Mouse (Mus musculus) heart, embryonic 13.5 days (tissue): ENCODE results near the gene Stim1. TPM values are rescaled to one million over a fixed set of nuclear protein-coding genes. Genes with fewer than 3 reads are reported as not detected.

Experiments used
- ATAC-seq: fragments of 200-750 bp; cut with Nextera tagmentation; 2 replicates; pipeline ENCODE4 v1.8.0; 2017; ENCODE audit warnings: moderate TSS enrichment; ENCODE audit not compliant: insufficient number of reproducible peaks, low FRiP score, low TSS enrichment; ENCODE audit errors: extremely low read depth
- H3K27ac ChIP-seq: fragments of 300-500 bp; sonication (generic); replicated peaks from 2 replicates; pipeline ENCODE4 v1.5.1; 2015; ENCODE audit warnings: moderate library complexity, mild to moderate bottlenecking, inconsistent platforms
- H3K27me3 ChIP-seq: fragments of 300-500 bp; sonication (generic); replicated peaks from 2 replicates; pipeline ENCODE4 v1.6.1; 2015; ENCODE audit warnings: mild to moderate bottlenecking, inconsistent platforms
- H3K36me3 ChIP-seq: fragments of 300-500 bp; sonication (generic); 2 replicates; pipeline ENCODE4 v1.6.1; 2015; ENCODE audit warnings: mild to moderate bottlenecking, inconsistent platforms
- H3K4me1 ChIP-seq: fragments of 300-500 bp; sonication (generic); 2 replicates; pipeline ENCODE4 v1.6.1; 2015; ENCODE audit warnings: inconsistent platforms
- H3K4me2 ChIP-seq: fragments of 300-500 bp; sonication (generic); 2 replicates; pipeline ENCODE4 v1.6.1; 2015; ENCODE audit warnings: inconsistent platforms, mild to moderate bottlenecking, moderate library complexity
- H3K4me3 ChIP-seq: fragments of 300-500 bp; sonication (generic); 2 replicates; pipeline ENCODE4 v1.5.1; 2015; ENCODE audit warnings: moderate library complexity, mild to moderate bottlenecking, inconsistent platforms
- H3K9ac ChIP-seq: fragments of 300-500 bp; sonication (generic); 2 replicates; pipeline ENCODE4 v1.6.1; 2015; ENCODE audit warnings: inconsistent platforms, mild to moderate bottlenecking, moderate library complexity
- H3K9me3 ChIP-seq: fragments of 300-500 bp; sonication (generic); 2 replicates; pipeline ENCODE4 v1.6.1; 2016; ENCODE audit warnings: inconsistent platforms
- WGBS: fragments of 180-500 bp; shearing (Covaris S2); methylation state at CpG from one replicate; pipeline ENCODE4 v1.1.7; 2015; ENCODE audit warnings: mixed read lengths; 5-methylcytosine and 5-hydroxymethylcytosine counted together
- polyA plus RNA-seq: library from polyadenylated mRNA; unstranded; fragments of >200 nt; fragmentation: Nextera tagmentation; extraction: Ambion mirVana; gene quantifications from 2 replicates; pipeline ENCODE4 v1.2.1, GENCODE M21; 2015

Stim1 gene
- polyA plus RNA-seq, 1 experiment from 2014 or later: 13.0 TPM

DNA sequence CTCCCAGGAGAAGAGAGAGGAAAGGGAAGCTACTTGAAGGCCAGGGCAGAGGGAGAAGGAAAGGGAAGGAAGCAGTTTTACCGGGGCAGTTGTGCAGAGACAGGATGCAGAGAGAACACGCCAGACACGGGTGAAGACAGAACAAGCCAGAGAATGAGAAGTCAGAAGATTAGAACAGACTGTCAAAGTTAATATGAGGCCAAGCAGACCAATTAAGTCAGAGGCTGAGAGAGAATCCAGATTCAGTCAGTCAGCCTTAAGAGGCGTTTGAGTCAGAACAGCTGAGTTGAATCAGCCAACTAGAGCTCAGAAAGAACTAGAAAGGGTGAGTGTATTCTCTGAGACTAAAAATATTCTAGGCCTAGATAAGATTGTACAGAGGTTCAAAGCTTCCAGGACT is 66.1 kb downstream of the Stim1 start:
- H3K9me3 ChIP-seq: no peaks in the 10 kb centered on the region
- peak overlapping the region; percentile 71 for H3K27ac ChIP-seq
- H3K27me3 ChIP-seq: no peaks in the 10 kb centered on the region
- no peak overlapping the region for H3K4me3 ChIP-seq
- no peaks in the 10 kb centered on the region for H3K36me3 ChIP-seq
- H3K4me1 ChIP-seq: peaks cover 26% of the 10 kb centered on the region
- H3K4me2 ChIP-seq: no peak overlapping the region
- H3K9ac ChIP-seq: no peak overlapping the region
- 9% methylated on average over 4 of the region's 4 CpGs for WGBS
- no peak for ATAC-seq

GRCm38 (mm10) chr7:102337326-102337725 is 69.7 kb downstream of the Stim1 start:
- Histone ChIP-seq H3K9me3 (no peaks in the 10 kb centered on the region), H3K27me3 (no peaks in the 10 kb centered on the region), H3K4me3 (no peak overlapping the region), H3K4me2 (no peak overlapping the region), H3K9ac (no peak overlapping the region), H3K27ac (no peak overlapping the region; the same call in 1 of the 2 replicates), H3K4me1 (peaks cover 18% of the 10 kb centered on the region), H3K36me3 (no peaks in the 10 kb centered on the region)
- WGBS: 90% methylated on average over 5 of the region's 5 CpGs
- ATAC-seq: no peak

- Histone ChIP-seq H3K4me3 (no peak overlapping the region), H3K36me3 (no peaks in the 10 kb centered on the region), H3K9ac (no peak overlapping the region), H3K4me2 (no peak overlapping the region), H3K27ac (no peak overlapping the region), H3K27me3 (no peaks in the 10 kb centered on the region), H3K4me1 (peaks cover 17% of the 10 kb centered on the region), H3K9me3 (no peaks in the 10 kb centered on the region)
- 30% methylated on average over 3 of the region's 3 CpGs for WGBS
- no peak for ATAC-seq
Observed at GRCm38 (mm10) chr7:102337898-102338297, 70.3 kb downstream of the Stim1 start.

- no peaks in the 10 kb centered on the region for H3K9me3 ChIP-seq
- H3K36me3 ChIP-seq: no peaks in the 10 kb centered on the region
- peaks cover 8% of the 10 kb centered on the region for H3K4me1 ChIP-seq
- no peak overlapping the region for H3K4me3 ChIP-seq
- H3K27ac ChIP-seq: no peak overlapping the region
- no peak overlapping the region for H3K4me2 ChIP-seq
- 75% methylated on average over 3 of the region's 3 CpGs for WGBS
- ATAC-seq: no peak
- H3K27me3 ChIP-seq: no peaks in the 10 kb centered on the region
- no peak overlapping the region for H3K9ac ChIP-seq
Observed at GRCm38 (mm10) chr7:102338956-102339355, 71.3 kb downstream of the Stim1 start.

GRCm38 (mm10) chr7:102345893-102346292 is 78.3 kb downstream of the Stim1 start:
- Histone ChIP-seq H3K9me3 (no peaks in the 10 kb centered on the region), H3K4me1 (peaks cover 13% of the 10 kb centered on the region), H3K9ac (no peak overlapping the region), H3K4me2 (no peak overlapping the region), H3K4me3 (no peak overlapping the region), H3K36me3 (no peaks in the 10 kb centered on the region), H3K27ac (peak overlapping the region; percentile 58), H3K27me3 (no peaks in the 10 kb centered on the region)
- ATAC-seq: no peak
- WGBS: 53% methylated on average over 2 of the region's 2 CpGs

- no peak for ATAC-seq
- 72% methylated on average over 3 of the region's 3 CpGs for WGBS
Observed at GRCm38 (mm10) chr7:102347327-102347726, 79.7 kb downstream of the Stim1 start.

DNA sequence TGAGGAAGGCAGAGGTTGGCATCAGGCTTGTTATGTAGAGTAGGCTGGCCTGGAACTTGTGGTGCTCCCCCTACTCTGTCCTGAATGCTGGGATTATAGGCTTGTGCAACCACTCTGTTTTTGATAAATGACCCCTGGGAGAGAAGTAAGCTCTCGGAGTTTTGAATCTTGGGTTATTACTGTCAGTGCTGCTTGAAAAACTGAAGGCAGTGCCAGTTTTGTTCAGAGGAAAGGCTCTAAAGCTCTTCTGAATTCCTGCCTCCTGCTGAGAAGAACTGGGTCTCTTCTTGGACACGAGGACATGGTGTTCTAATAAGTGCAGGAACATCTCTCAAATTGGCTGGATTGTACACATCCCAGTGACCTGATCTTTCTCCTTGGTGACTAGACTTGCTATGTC is 81.1 kb downstream of the Stim1 start:
- peaks cover 13% of the 10 kb centered on the region for H3K4me1 ChIP-seq
- no peak overlapping the region for H3K4me2 ChIP-seq
- H3K27ac ChIP-seq: no peak overlapping the region
- no peak overlapping the region for H3K9ac ChIP-seq
- no peak overlapping the region for H3K4me3 ChIP-seq
- ATAC-seq: no peak
- no peaks in the 10 kb centered on the region for H3K36me3 ChIP-seq
- H3K9me3 ChIP-seq: no peaks in the 10 kb centered on the region
- H3K27me3 ChIP-seq: no peaks in the 10 kb centered on the region
- WGBS: 78% methylated on average over 2 of the region's 2 CpGs

More at GRCm38 (mm10) chr7:102347327-102347726, 79.7 kb downstream of the Stim1 start:
- Histone ChIP-seq H3K27ac (no peak overlapping the region), H3K9me3 (no peaks in the 10 kb centered on the region), H3K36me3 (no peaks in the 10 kb centered on the region), H3K27me3 (no peaks in the 10 kb centered on the region), H3K4me1 (peaks cover 13% of the 10 kb centered on the region), H3K4me2 (no peak overlapping the region), H3K4me3 (no peak overlapping the region), H3K9ac (no peak overlapping the region)

GRCm38 (mm10) chr7:102349236-102349635 is 81.6 kb downstream of the Stim1 start:
- Histone ChIP-seq H3K27ac (no peak overlapping the region), H3K27me3 (no peaks in the 10 kb centered on the region), H3K4me2 (no peak overlapping the region), H3K4me1 (peaks cover 13% of the 10 kb centered on the region), H3K36me3 (no peaks in the 10 kb centered on the region), H3K4me3 (no peak overlapping the region), H3K9me3 (no peaks in the 10 kb centered on the region), H3K9ac (no peak overlapping the region)
- no peak for ATAC-seq
- WGBS: 62% methylated on average over 5 of the region's 5 CpGs

DNA sequence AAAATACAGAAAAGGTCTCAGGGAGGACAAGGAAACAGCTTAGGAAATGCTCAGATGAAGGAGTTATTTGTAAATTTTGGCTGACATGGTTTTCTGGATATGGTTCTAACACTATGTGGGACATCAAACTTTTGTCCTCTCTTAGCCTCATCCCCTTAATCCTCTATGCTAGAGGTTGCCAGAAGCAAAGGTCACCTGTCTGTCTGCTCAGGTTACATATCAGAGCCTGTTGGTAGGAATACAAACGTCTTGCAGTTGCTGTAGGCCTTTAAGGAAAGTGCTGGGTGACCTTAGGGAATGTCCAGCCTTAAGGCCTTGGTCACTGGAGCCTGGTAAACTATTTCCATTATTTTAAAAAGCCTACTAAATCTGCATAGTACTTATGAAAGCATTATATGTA is 85.8 kb downstream of the Stim1 start:
- ATAC-seq: no peak
- 35% methylated on average over 1 of the region's 1 CpGs for WGBS
- no peaks in the 10 kb centered on the region for H3K9me3 ChIP-seq
- H3K27me3 ChIP-seq: no peaks in the 10 kb centered on the region
- no peak overlapping the region for H3K4me3 ChIP-seq
- no peak overlapping the region for H3K9ac ChIP-seq
- no peak overlapping the region for H3K4me2 ChIP-seq
- H3K4me1 ChIP-seq: peaks cover 6% of the 10 kb centered on the region
- H3K27ac ChIP-seq: no peak overlapping the region
- no peaks in the 10 kb centered on the region for H3K36me3 ChIP-seq

- Histone ChIP-seq H3K9me3 (no peaks in the 10 kb centered on the region), H3K4me1 (no peaks in the 10 kb centered on the region), H3K36me3 (no peaks in the 10 kb centered on the region), H3K4me3 (no peak overlapping the region), H3K27me3 (no peaks in the 10 kb centered on the region), H3K4me2 (no peak overlapping the region), H3K27ac (no peak overlapping the region), H3K9ac (no peak overlapping the region)
- WGBS: 87% methylated on average over 3 of the region's 3 CpGs
- ATAC-seq: no peak
Observed at GRCm38 (mm10) chr7:102358124-102358523, 90.5 kb downstream of the Stim1 start.

GRCm38 (mm10) chr7:102361297-102361696 is 93.7 kb downstream of the Stim1 start:
- H3K9ac ChIP-seq: no peak overlapping the region
- H3K27me3 ChIP-seq: no peaks in the 10 kb centered on the region
- WGBS: 33% methylated on average over 2 of the region's 2 CpGs
- no peak overlapping the region for H3K4me2 ChIP-seq
- no peak overlapping the region for H3K4me3 ChIP-seq
- no peaks in the 10 kb centered on the region for H3K9me3 ChIP-seq
- no peak overlapping the region for H3K27ac ChIP-seq
- H3K36me3 ChIP-seq: no peaks in the 10 kb centered on the region
- no peak for ATAC-seq
- H3K4me1 ChIP-seq: no peaks in the 10 kb centered on the region

GRCm38 (mm10) chr7:102363853-102364252 is 96.2 kb downstream of the Stim1 start:
- H3K4me1 ChIP-seq: no peaks in the 10 kb centered on the region
- no peak overlapping the region for H3K27ac ChIP-seq
- H3K27me3 ChIP-seq: no peaks in the 10 kb centered on the region
- no peaks in the 10 kb centered on the region for H3K36me3 ChIP-seq
- ATAC-seq: no peak
- no peaks in the 10 kb centered on the region for H3K9me3 ChIP-seq
- 89% methylated on average over 1 of the region's 1 CpGs for WGBS
- no peak overlapping the region for H3K4me2 ChIP-seq
- no peak overlapping the region for H3K4me3 ChIP-seq
- H3K9ac ChIP-seq: no peak overlapping the region
